Mouse (Mus musculus) large intestine, adult 2 months (tissue): Measurements from ENCODE around the gene Slc34a1. TPM values are rescaled to one million over a fixed set of nuclear protein-coding genes. Genes with fewer than 3 reads are reported as not detected.
A peak's percentile ranks its signal among the peaks of the same experiment; 100 is the strongest.

Source experiments
- DNase-seq: peaks from one replicate; pipeline ENCODE4 v3.0.0-alpha.2; 2012; ENCODE audit warnings: low read depth, low spot score
- WGBS: fragments of 180-500 bp; shearing (Covaris S2); methylation state at CpG from one replicate; pipeline ENCODE4 v1.1.7; 2018; 5-methylcytosine and 5-hydroxymethylcytosine counted together
- polyA plus RNA-seq: library from polyadenylated mRNA; depleted of rRNA; stranded (reverse); fragments of >200 nt; gene quantifications from 2 replicates; pipeline ENCODE4 v1.2.3, GENCODE M21; 2012; rRNA removed

The Slc34a1 gene
- polyA plus RNA-seq: 1.0 and 1.4 TPM in 2 replicates

DNA sequence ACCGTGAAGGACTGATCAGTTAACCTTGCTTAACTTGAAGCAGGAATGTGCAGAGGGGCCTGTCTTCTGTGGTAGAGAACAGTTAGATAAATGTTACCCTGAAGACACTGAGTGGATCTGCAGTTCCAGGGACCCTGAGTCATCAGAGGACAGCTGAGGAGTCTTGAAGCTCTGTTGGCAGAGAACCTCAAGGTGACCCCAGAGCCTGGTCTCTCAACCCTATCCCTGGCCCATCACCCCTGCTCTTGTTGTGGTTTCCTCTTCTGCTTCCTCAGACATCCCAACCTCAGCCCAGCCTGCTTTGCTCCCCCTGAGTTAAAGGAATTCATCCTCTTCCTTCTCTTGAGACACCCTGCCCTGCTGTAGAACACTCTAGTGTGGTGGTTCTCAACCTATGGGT, at the start of gene Slc34a1:
Gene Slc34a1, plus strand, starts transcription at position 100 of the 400 bp plus-strand sequence.
- WGBS: 90% methylated on average over 1 of the region's 1 CpGs
- DNase-seq: no peak

GRCm38 (mm10) chr13:55361145-55361544, 36.8 kb upstream of the Slc34a1 start:
- no peak for DNase-seq

DNA sequence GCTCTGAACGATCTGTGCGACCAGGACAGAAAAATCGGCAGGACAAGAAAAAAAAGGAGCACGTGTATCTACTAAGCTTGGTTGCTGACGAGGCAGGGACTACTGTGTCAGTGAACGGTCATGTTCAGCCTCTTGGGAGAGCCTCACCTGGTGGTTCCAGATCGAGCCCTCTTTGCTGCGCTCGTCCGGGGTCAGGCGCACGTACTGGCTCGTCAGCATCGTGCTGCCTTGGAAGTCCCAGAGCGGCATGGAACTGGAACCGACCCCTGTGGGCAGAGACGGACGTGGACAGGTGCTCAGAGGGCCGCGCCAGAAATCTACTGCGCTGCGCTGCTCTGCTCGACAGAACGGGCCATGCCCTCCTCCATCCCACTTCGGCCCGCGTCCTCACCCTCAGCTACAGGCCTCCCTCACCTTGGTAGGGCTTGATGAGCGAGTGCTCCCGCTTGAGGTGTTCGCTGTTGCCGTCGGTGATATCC, 36.0 kb upstream of the Slc34a1 start:
- under 1% methylated on average over 32 of the region's 32 CpGs for WGBS
- DNase-seq: no peak

DNA sequence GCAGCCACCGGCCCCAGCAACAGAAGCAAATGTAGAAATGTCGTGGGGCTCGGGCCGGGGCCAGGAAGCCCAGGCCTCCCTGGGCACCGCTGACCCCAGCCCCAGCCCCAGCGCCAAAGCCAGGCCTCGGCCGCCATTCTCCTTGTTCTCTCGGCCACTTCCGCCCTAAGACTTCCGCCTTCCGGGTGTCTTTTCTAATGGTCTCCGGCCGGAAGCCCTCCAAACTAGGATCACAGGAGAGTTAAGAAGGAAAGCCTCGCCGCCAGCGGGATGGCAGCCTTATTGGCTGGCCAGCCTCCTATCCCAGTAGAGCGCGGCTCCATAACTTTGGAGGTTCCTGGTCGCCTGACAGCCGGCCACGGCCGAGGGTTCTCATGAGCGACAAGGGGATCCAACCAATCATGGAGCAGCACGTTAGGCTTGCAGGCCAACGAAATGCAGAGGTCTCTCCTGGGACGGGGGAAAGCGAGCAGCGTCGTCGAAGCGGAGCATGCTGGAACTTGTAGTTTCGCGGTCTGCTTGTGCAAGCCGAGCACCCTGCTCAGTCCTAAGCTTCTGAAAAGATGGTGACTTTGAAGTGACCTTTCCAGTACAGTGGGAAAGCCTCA, 35.4 kb upstream of the Slc34a1 start, which contains the start of gene Lman2:
Gene Lman2, minus strand, starts transcription at position 331 of the 608 bp plus-strand sequence.
- peak; percentile 100 for DNase-seq
- under 1% methylated on average over 35 of the region's 35 CpGs for WGBS

DNA sequence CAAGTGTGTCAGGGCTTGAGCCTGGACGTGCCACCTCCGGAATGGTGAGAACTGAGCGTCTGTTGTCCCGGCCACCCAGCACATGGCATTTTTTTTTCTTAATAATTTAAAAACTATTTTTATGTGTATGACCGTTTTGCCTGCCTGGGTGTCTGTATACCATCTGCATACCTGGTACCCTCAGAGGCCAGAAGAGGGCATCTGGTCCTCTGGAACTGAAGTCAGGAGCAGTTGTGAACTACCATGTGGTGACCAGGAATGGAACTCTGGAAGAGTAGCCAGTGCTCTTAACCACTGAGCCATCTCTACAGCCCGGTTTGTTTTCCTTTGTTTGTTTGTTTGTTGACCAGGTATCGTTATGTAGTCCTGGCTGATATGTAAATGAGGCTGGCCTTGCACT, 29.6 kb upstream of the Slc34a1 start:
- WGBS: 73% methylated on average over 7 of the region's 7 CpGs
- no peak for DNase-seq

GRCm38 (mm10) chr13:55369531-55370114, 28.4 kb upstream of the Slc34a1 start, which contains the start of gene Rgs14:
Gene Rgs14 (plus strand): TSS chr13:55369732.
- 28% methylated on average over 13 of the region's 13 CpGs for WGBS
- DNase-seq: no peak

GRCm38 (mm10) chr13:55370234-55370633, 27.8 kb upstream of the Slc34a1 start:
- no peak for DNase-seq

DNA sequence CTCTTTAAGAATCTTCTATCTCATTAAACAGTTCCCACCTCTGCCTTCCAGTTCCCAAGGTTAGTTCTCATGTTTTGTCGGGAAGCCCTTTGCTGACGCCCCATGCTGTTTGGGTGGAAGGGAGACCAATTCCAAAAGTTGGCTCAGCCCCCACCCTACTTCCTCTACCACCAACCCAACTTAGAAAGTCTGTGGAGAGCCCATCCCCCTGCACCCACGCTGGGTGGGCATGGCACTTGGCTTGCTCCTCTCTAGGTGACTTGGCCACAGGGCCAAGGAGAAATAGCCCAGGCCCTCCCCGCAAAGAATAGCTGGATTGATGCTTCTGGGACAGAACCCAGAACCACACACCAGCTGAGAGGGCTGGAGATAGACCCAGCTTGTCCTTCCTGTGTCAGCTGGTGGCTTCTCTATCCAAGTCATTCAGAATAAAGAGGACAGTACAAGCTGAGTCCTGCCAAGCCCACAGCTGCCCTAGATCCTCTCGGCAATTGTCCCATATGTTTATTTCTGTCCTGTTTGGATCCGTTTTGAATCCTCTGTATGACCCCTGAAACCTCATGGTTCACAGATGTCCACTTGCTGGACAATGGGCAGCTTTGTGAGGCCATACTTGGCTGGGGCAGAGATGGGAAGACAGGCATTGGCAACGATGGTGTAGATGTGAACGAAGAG, 26.8 kb upstream of the Slc34a1 start:
- no peak for DNase-seq
- 67% methylated on average over 8 of the region's 8 CpGs for WGBS

More at GRCm38 (mm10) chr13:55370234-55370633, 27.8 kb upstream of the Slc34a1 start:
- 44% methylated on average over 3 of the region's 3 CpGs for WGBS

GRCm38 (mm10) chr13:55371740-55372139, 26.2 kb upstream of the Slc34a1 start:
- DNase-seq: no peak
- WGBS: 75% methylated on average over 5 of the region's 5 CpGs

DNA sequence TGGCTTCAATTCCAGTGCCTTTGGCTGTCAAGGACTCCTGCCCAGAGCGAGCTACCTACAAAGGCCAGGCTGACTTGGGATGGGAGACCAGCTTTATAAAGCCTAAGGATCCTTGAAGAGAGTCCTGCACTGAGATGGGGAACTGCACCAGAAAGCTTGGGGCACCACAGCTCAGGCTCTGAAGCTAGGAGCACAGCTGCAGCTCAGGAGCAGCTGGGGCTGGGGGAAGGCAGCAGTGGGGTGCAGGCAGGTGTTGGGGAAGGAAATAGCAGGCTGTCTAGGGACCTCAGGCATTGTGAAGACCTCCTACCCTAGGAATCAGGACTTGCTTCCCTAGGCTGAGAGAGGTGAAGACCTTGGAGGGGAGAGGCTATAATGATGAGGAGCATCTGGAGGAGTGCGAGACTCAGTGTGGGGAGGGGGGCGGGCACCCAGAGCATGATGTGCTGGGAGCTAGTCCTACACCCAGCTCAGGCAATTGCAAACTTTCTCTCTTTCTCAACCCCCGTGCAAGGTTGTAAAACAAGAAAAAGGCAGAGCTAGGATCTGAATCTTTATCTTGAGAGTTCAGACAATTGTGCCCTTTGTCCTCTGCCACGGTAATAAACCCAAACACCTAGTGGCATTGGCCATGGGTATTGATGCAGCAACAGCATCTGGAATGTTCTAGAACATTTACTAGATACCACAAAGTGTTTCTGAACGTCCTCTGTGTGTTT, 23.6 kb upstream of the Slc34a1 start:
- 26% methylated on average over 6 of the region's 6 CpGs for WGBS

GRCm38 (mm10) chr13:55375877-55376276, 22.1 kb upstream of the Slc34a1 start:
- 23% methylated on average over 2 of the region's 2 CpGs for WGBS
- DNase-seq: no peak

More for the DNA sequence above, 23.6 kb upstream of the Slc34a1 start:
- no peak for DNase-seq

GRCm38 (mm10) chr13:55378907-55379580, 18.9 kb upstream of the Slc34a1 start:
- WGBS: 24% methylated on average over 32 of the region's 32 CpGs
- DNase-seq: no peak

GRCm38 (mm10) chr13:55381790-55382189, 16.2 kb upstream of the Slc34a1 start:
- no peak for DNase-seq
- WGBS: 85% methylated on average over 4 of the region's 4 CpGs

DNA sequence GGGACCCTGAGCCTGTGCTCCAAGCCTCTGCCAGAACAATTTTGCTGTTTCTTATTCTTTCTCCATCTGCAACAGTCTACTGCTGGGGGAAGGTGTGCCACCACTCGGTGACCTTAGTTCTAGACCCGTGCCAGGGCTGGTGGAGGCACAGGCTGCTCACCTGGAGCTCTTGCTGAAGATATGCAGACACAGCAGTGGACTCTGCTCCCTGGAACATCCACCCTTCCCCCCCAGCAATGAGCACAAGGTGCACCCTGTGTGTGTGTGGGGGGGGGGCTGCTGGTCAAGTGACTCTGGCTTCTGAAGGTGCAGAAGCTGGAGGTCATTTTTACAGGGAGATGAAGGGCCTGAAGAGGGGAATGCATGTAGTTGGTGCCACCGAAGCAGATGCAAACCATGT, 7.3 kb upstream of the Slc34a1 start:
- no peak for DNase-seq
- 58% methylated on average over 3 of the region's 3 CpGs for WGBS

GRCm38 (mm10) chr13:55391626-55392029, 6.4 kb upstream of the Slc34a1 start:
- DNase-seq: no peak

DNA sequence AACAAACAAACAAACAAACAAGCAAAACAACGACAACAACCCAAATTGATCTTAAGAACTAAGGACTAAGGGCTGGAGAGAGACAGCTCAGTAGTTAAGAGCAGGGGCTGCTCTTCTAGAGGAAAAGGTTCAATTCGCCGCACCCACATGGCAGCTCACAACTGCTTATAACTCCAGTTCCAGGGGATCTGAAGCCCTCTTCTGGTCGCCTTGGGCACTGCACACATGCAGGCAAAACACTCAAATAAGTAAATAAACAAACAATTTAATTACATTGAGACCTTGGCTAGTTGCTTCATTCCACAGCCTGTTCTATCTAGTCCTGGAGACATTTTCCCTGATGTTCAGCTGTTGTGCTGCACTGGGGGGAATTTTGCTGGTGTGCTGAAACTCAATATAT, 5.1 kb upstream of the Slc34a1 start:
- 79% methylated on average over 4 of the region's 4 CpGs for WGBS
- no peak for DNase-seq

More at GRCm38 (mm10) chr13:55391626-55392029, 6.4 kb upstream of the Slc34a1 start:
- 41% methylated on average over 1 of the region's 1 CpGs for WGBS

GRCm38 (mm10) chr13:55399300-55400038, 1.5 kb downstream of the Slc34a1 start:
- 31% methylated on average over 5 of the region's 5 CpGs for WGBS
- no peak for DNase-seq

DNA sequence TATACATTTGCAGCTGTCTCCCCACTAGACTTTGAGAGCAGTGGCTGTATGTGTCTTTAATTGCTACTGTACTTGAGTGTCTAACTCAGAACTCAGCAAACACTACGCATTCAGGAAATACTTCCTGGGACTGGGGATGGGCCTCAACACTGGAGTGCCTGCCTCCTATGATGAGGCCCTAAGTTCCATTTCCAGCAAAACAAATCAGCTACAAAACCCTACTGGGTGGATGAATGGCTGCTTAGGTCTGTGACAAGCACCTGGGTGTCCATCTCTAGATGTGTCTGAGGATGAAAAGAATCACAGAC, 2.0 kb downstream of the Slc34a1 start:
- WGBS: 20% methylated on average over 1 of the region's 1 CpGs
- no peak for DNase-seq

DNA sequence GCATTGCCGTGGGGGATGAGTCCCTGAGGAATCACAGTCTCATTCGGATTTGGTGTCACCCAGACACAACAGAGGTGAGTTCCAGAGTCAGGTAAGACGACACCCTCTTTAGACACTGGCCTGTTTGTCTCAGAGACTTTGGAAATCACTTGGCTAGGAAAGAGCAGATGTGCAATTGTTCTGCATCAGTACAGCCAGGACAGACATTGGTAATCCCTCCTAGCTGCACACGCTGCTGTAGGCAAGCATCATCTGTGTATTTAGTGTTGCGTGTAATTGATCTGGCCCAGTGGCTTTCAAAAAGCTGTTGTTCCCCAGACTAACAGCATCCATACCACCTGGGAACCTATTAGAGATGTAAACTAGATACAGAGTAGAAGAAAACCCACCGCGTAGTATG, 5.3 kb downstream of the Slc34a1 start:
- DNase-seq: no peak
- WGBS: 77% methylated on average over 7 of the region's 7 CpGs
